Mouse (Mus musculus): ENCODE measurements around the gene Rfx7. TPM values are rescaled to one million over a fixed set of nuclear protein-coding genes. Genes with fewer than 3 reads are reported as not detected.
"Not testable (repeated sequence)": the region's sequence is repeated elsewhere in the genome, so short reads cannot be mapped to it uniquely, and the experiment has no call there.

Gene Rfx7
- polyA plus RNA-seq, 1 experiment, result 4.7 TPM

- WGBS, result 95% methylated on average over 1 of the region's 1 CpGs
- peaks cover 5% of the 10 kb centered on the region; the same call in 1 of the 2 replicates for H3K36me3 ChIP-seq (ENCODE audit: control insufficient read depth, insufficient read depth, low read length)
- H3K27ac ChIP-seq (ENCODE audit: insufficient read depth, low read depth, low read length), result no peak overlapping the region
- TF ChIP-seq CTCF (IDR thresholded peaks at IDR 0.05; ENCODE audit: extremely low read depth, insufficient read length, insufficient replicate concordance, low read depth, low read length) (no peak), POLR2A (IDR thresholded peaks at IDR 0.05; ENCODE audit: low read depth, low read length) (no peak)
- no peaks in the 10 kb centered on the region for H3K4me1 ChIP-seq (ENCODE audit: control insufficient read depth, insufficient read depth, insufficient read length, low read length)
- H3K4me3 ChIP-seq (ENCODE audit: low read depth, low read length), result no peak overlapping the region
- H3K27me3 ChIP-seq (ENCODE audit: control insufficient read depth, insufficient read depth, low read length), result no peaks in the 10 kb centered on the region
Observed at GRCm38 (mm10) chr9:72590861-72591260, 58.8 kb downstream of the Rfx7 start.

- peaks cover 5% of the 10 kb centered on the region; the same call in 1 of the 2 replicates for H3K36me3 ChIP-seq (ENCODE audit: control insufficient read depth, insufficient read depth, low read length)
- no peak overlapping the region for H3K27ac ChIP-seq (ENCODE audit: insufficient read depth, low read depth, low read length)
- no peak overlapping the region for H3K4me3 ChIP-seq (ENCODE audit: low read depth, low read length)
- no peaks in the 10 kb centered on the region for H3K4me1 ChIP-seq (ENCODE audit: control insufficient read depth, insufficient read depth, insufficient read length, low read length)
- H3K27me3 ChIP-seq (ENCODE audit: control insufficient read depth, insufficient read depth, low read length), result no peaks in the 10 kb centered on the region
- TF ChIP-seq POLR2A (IDR thresholded peaks at IDR 0.05; ENCODE audit: low read depth, low read length) (no peak), CTCF (IDR thresholded peaks at IDR 0.05; ENCODE audit: extremely low read depth, insufficient read length, insufficient replicate concordance, low read depth, low read length) (no peak)
Observed at GRCm38 (mm10) chr9:72592016-72592415, 60.0 kb downstream of the Rfx7 start.

GRCm38 (mm10) chr9:72594656-72595055 lies 62.6 kb downstream of the Rfx7 start:
- not testable (repeated sequence) for H3K4me3 ChIP-seq (ENCODE audit: low read depth, low read length); H3K27ac ChIP-seq (ENCODE audit: insufficient read depth, low read depth, low read length); H3K36me3 ChIP-seq (ENCODE audit: control insufficient read depth, insufficient read depth, low read length); H3K4me1 ChIP-seq (ENCODE audit: control insufficient read depth, insufficient read depth, insufficient read length, low read length); H3K27me3 ChIP-seq (ENCODE audit: control insufficient read depth, insufficient read depth, low read length)
- 89% methylated on average over 4 of the region's 4 CpGs for WGBS

GRCm38 (mm10) chr9:72600142-72600541 lies 68.1 kb downstream of the Rfx7 start:
- no peak for TF ChIP-seq POLR2A (IDR thresholded peaks at IDR 0.05; ENCODE audit: low read depth, low read length)
- TF ChIP-seq CTCF (IDR thresholded peaks at IDR 0.05; ENCODE audit: extremely low read depth, insufficient read length, insufficient replicate concordance, low read depth, low read length), result no peak
- 93% methylated on average over 3 of the region's 3 CpGs for WGBS
- Histone ChIP-seq H3K36me3 (ENCODE audit: control insufficient read depth, insufficient read depth, low read length) (peaks cover 11% of the 10 kb centered on the region; the same call in 1 of the 2 replicates), H3K27me3 (ENCODE audit: control insufficient read depth, insufficient read depth, low read length) (no peaks in the 10 kb centered on the region; the same call in 1 of the 2 replicates), H3K4me1 (ENCODE audit: control insufficient read depth, insufficient read depth, insufficient read length, low read length) (no peaks in the 10 kb centered on the region), H3K27ac (ENCODE audit: insufficient read depth, low read depth, low read length) (no peak overlapping the region), H3K4me3 (ENCODE audit: low read depth, low read length) (no peak overlapping the region)

GRCm38 (mm10) chr9:72609771-72610170 lies 77.7 kb downstream of the Rfx7 start:
- Histone ChIP-seq H3K27me3 (ENCODE audit: control insufficient read depth, insufficient read depth, low read length) (no peaks in the 10 kb centered on the region), H3K27ac (ENCODE audit: insufficient read depth, low read depth, low read length) (no peak overlapping the region), H3K36me3 (ENCODE audit: control insufficient read depth, insufficient read depth, low read length) (peaks cover 12% of the 10 kb centered on the region), H3K4me1 (ENCODE audit: control insufficient read depth, insufficient read depth, insufficient read length, low read length) (no peaks in the 10 kb centered on the region), H3K4me3 (ENCODE audit: low read depth, low read length) (no peak overlapping the region)
- TF ChIP-seq CTCF (IDR thresholded peaks at IDR 0.05; ENCODE audit: extremely low read depth, insufficient read length, insufficient replicate concordance, low read depth, low read length) (no peak), POLR2A (IDR thresholded peaks at IDR 0.05; ENCODE audit: low read depth, low read length) (no peak)

GRCm38 (mm10) chr9:72613884-72614283 lies 81.8 kb downstream of the Rfx7 start:
- WGBS, result 64% methylated on average over 2 of the region's 2 CpGs

GRCm38 (mm10) chr9:72614786-72615480 lies 82.9 kb downstream of the Rfx7 start:
- TF ChIP-seq POLR2A (IDR thresholded peaks at IDR 0.05; ENCODE audit: low read depth, low read length), result no peak
- no peak for TF ChIP-seq CTCF (IDR thresholded peaks at IDR 0.05; ENCODE audit: extremely low read depth, insufficient read length, insufficient replicate concordance, low read depth, low read length)
- 79% methylated on average over 6 of the region's 6 CpGs for WGBS
- H3K36me3 ChIP-seq (ENCODE audit: control insufficient read depth, insufficient read depth, low read length), result peaks cover 38% of the 10 kb centered on the region
- H3K27ac ChIP-seq (ENCODE audit: insufficient read depth, low read depth, low read length), result no peak overlapping the region
- H3K4me1 ChIP-seq (ENCODE audit: control insufficient read depth, insufficient read depth, insufficient read length, low read length), result no peaks in the 10 kb centered on the region
- H3K27me3 ChIP-seq (ENCODE audit: control insufficient read depth, insufficient read depth, low read length), result no peaks in the 10 kb centered on the region
- no peak overlapping the region for H3K4me3 ChIP-seq (ENCODE audit: low read depth, low read length)

More at GRCm38 (mm10) chr9:72613884-72614283, 81.8 kb downstream of the Rfx7 start:
- H3K4me3 ChIP-seq (ENCODE audit: low read depth, low read length), result no peak overlapping the region
- H3K27ac ChIP-seq (ENCODE audit: insufficient read depth, low read depth, low read length), result no peak overlapping the region
- H3K27me3 ChIP-seq (ENCODE audit: control insufficient read depth, insufficient read depth, low read length), result no peaks in the 10 kb centered on the region
- H3K4me1 ChIP-seq (ENCODE audit: control insufficient read depth, insufficient read depth, insufficient read length, low read length), result no peaks in the 10 kb centered on the region
- peaks cover 34% of the 10 kb centered on the region for H3K36me3 ChIP-seq (ENCODE audit: control insufficient read depth, insufficient read depth, low read length)
- no peak for TF ChIP-seq CTCF (IDR thresholded peaks at IDR 0.05; ENCODE audit: extremely low read depth, insufficient read length, insufficient replicate concordance, low read depth, low read length)
- no peak for TF ChIP-seq POLR2A (IDR thresholded peaks at IDR 0.05; ENCODE audit: low read depth, low read length)

Data from small intestine, adult 2 months (tissue).